Mouse (Mus musculus): Measurements from ENCODE around the gene Cox10. TPM values are rescaled to one million over a fixed set of nuclear protein-coding genes. Genes with fewer than 3 reads are reported as not detected.

Cox10 gene
- 19.2 and 25.8 TPM in 2 replicates for polyA plus RNA-seq (2021; fragmentation: Nextera tagmentation)
- long read RNA-seq, experiment 1, transcript Cox10-201 (7 exons, 2,915 nt) = major isoform, 68 of 82 reads
- long read RNA-seq, experiment 1, partial matches to known transcripts = 1 of 82 reads
- long read RNA-seq, experiment 1, other reads (novel, unspliced or antisense) = 13 of 82 reads
- long read RNA-seq, experiment 2, transcript Cox10-201 (7 exons, 2,915 nt) = major isoform, 37 of 51 reads
- long read RNA-seq, experiment 2, partial matches to known transcripts = 4 of 51 reads
- long read RNA-seq, experiment 2, other reads (novel, unspliced or antisense) = 7 of 51 reads

DNA sequence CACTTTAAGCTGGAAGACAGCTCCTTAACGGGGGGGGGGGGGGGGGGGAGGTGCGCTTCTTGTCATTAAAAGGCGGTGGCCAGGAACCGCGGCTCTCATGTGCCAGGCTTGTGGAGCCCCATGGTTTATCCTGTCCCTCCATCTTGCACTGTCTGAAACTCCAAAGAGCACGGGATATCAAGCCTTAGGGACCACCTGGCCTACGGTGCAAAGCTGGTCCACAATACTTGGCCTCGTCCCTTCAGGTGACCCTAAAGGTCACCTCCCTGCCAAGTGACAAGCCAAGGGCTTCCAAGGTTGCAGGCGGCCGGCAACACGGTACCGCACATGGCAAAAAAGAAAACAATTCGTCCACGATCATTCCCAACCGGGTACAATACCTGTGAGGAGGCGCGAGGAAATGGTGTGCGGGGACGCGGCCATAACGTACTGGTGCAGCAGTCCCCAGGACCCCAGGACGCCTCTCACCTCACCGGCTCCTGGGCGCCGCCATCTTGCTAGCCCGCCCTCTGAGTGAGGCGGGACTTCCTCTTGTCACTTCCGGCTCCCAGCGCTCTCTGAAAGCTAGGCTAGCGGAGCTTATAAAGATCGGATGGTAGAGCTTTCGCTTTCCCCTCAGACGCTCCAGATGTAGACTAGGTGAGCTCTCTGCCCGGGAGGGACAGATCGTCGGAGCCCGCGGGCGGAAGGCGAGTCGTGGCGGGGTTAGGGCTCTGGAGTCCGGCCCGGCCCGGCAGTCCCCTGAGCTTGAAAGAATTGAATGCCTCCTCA lies at the start of gene Cox10:
Gene Cox10 (minus strand): TSS at position 513 of the 771 bp plus-strand sequence.

GRCm38 (mm10) chr11:63922091-63922621 lies 157.1 kb downstream of the Cox10 start, which contains the start of gene Hs3st3b1:
Gene Hs3st3b1 (minus strand): TSS chr11:63922290.

Other genes with a start within 250 kb of the Cox10 start
- 0.73 and 1.3 TPM in 2 replicates for gene Hs3st3b1, start 157.2 kb downstream of the Cox10 start, polyA plus RNA-seq (2021; fragmentation: Nextera tagmentation)